Mouse (Mus musculus): ENCODE measurements at regions not wholly inside any gene's neighbourhood (a gene's known extent, or its start where the extent isn't known, plus 50 kb on each side); places are given as distances from the start of the nearest gene placed in this dataset.

- DNase-seq = no peak
Measured at GRCm38 (mm10) chr13:71239782-71240181, 398.2 kb upstream of the Adamts16 start.

GRCm38 (mm10) chr13:71235338-71235737 lies 393.7 kb upstream of the Adamts16 start:
- DNase-seq = no peak

GRCm38 (mm10) chr13:71231182-71231581 lies 389.6 kb upstream of the Adamts16 start:
- no peak for DNase-seq

DNA sequence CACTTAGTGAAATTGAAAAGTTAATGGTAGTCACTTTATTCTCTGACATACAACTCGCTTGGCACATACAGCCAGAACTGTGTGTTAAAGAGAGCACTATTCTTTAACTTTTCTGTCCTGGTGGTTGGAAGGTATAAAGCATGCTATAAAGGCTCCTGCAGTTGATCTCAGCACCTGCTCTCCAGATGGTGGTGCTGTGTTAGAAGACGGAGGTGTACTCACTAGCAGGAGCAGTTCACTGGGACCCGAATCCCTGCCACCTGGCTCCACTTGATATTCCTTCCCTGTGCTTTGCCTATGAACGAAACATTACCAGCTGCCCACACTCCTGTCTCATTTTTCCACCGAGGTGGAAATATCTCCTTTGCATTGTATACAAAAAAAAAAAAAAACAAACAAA lies 373.2 kb upstream of the Adamts16 start:
- no peak for DNase-seq

GRCm38 (mm10) chr13:71211363-71211762 lies 369.8 kb upstream of the Adamts16 start:
- no peak for DNase-seq

DNA sequence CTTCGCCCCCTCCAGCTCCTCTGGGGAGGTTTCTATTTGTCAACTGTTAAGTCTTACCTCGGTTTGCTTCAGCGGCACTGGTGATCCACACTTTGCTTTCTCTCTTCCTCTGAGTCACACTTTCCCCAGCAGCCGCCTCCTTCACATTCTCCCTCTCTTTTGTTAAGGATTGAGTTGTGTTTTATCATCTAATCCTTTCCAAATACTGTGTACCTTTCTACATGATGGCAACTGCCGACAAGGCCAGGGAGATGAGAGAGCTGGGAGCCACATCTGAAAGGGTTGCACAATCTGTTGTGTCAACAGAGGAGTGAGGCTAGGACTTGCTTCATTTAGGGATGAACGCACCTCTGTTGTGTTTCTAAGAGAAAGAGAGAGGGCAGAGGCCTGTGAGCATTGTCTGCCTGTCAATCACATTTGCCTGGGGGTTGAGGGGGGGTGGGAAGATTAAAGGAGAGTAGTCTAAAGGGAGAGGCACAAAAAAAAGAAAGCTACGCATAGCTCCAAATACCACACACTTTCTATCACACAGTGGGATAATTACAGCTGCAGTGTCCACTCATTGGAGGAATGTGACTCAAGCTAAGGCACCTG lies 369.1 kb upstream of the Adamts16 start:
- DNase-seq = no peak

DNA sequence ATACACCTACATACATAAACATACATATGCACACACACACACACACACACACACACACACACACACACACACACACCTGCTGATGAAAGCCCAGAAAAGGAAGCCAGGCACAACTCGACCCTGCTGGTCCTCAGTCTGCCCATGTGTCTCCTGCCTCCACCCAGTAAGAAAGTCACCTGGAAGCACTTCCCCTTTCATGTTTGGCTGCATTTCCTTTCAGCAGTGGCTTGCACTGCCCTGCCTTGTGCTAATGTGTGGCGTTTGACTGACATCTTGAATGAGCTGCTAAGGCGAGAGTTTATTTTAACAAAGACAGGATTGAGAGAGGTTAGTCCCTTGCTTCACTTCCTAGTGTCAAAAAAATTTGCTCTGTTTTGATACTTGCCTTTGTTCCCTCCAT lies 364.1 kb upstream of the Adamts16 start:
- DNase-seq = no peak

DNA sequence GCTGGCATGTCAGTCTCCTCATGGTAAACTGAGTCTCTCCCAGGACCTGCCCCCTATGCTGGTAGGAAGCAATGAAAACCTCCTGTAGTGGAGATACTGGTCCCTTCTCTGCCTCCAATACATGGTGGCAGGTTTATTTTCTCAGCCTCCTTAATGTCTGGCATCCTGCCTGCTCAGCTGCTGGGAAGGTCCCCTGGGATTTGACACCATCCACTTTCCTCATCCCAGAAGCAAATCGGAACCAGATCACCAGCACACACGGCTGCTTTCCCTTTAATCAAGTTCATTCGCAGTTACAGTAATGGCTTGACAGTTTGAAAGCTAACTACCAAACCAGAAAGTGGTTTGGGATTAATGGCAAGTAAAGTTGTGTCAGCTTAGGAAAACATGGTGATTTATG lies 359.0 kb upstream of the Adamts16 start:
- no peak for DNase-seq

DNA sequence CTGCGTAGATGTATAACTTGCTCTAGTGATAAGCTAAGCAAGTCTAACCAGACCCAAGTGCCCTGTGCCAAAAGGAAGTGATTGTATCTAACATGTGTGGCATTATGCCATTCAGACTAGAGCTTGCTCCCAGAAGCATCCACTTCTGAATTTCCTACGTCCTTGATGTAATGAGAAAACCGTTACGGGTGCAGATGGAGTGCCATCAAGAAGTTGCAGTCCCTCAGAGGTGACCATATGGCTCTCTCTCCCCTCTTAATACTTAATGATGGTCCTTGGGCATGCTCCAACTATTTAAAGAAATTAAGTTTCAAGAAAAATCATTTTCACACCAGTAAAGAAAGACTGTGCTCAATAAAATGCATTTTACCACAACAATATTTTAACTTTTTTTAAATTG lies 354.1 kb upstream of the Adamts16 start:
- no peak for DNase-seq

GRCm38 (mm10) chr13:71184500-71184899 lies 342.9 kb upstream of the Adamts16 start:
- DNase-seq = no peak

DNA sequence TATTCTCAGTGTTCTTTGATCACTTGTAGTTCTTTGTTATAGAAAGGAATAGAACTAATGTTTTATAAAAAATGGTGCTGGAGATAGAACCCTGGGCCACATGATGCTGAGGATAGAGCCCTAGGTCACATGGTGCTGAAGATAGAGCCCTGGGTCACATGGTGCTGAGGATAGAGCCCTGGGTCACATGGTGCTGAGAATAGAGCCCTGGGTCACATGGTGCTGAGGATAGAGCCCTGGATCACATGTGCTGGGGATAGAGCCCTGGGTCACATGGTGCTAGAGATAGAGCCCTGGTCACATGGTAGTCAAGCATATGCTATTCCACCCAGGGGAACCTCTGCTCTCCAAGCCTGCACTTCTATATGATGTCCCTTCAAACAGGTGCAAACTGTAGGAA lies 337.5 kb upstream of the Adamts16 start:
- no peak for DNase-seq

DNA sequence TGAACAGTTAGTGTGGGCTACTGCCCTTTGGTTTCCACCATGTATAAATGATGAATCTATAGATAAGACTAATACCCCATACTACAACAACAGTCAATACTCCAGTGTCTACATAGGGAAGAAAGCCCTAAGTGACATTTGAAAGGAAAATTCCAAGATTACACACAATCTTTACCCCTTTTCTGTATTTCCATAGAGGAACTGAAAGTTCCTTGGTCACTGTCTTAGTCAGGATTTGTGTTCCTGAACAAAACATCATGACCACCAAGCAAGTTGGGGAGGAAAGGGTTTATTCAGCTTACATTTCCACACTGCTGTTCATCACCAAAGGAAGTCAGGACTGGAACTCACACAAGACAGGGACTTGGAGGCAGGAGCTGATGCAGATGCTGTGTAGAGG lies 332.7 kb upstream of the Adamts16 start:
- DNase-seq = no peak

DNA sequence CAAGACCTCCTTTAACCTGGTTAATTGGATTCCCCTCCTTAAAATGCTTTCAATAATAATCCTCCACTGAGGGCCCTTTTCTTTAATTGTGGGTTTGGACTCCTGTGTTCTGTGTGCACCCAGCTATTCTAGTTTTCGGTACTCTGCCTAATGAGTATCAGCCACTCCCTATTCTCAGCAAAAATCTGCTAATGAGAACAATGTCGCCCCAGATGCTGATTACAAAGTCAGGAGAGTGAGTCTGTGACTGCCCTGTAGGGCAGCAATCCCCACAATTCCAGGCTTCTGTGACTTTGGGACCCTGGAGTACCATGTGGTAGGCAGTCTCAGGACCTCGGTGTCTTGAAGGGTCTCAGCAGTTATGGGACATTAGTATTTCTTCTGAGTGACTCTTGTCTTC lies 324.6 kb upstream of the Adamts16 start:
- DNase-seq = no peak

DNA sequence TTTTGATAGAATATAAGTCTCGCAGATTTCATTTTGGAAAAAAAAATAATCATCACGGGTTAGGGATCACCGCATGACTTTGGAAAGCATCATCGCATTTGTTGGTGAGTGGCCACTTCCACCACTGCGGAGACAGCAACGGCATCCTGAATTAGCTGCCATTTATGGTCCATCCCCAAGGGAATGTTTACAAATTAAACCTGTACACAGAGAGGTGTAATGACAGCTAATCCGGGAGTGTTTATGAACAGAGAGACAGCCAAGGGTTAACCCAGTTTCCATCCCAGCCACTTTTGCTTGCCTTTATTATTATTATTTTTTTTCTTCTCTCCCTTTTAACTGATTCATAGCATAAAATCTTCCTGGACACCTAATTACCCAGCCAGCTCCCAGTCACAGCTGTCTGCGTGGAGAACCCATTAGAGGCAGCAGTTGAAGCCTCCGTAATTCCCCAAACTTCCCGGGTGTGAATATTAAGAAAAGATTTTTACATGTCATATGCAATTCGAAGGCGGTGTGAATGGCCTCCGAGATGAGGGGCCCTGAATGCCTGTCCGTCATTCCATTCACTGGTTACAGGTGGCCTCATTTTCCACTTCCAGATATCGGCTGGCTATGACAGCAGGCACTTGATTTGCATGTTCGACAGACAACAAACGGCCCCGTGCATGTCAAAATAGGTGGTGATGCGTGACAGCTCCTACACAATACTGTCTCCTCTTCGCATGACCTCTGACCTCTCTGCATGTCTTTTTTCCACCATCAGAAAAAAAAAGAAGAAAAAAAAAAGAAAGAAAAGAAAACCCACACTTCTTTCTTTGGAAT lies 323.7 kb upstream of the Adamts16 start:
- no peak for DNase-seq

DNA sequence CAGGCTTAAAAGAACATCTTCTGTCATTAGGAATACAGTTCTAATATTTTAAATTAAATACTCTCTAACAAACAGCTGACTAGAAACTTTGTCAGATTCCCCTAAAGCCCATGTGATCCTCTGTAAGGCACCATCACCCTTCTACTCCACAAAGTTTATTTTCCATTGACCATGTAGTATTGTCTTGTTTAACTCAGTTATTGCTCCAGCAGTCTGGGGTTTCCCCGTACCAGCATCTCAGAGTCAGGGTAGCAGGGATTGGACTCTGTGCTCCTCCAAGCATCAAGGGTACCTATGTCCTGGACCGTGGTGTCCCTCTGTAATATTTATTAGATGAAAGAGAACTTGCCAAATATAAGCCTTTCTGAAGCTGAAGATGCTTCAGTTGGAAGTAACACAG lies 322.4 kb upstream of the Adamts16 start:
- no peak for DNase-seq

- no peak for DNase-seq
Measured at GRCm38 (mm10) chr13:71162952-71163351, 321.3 kb upstream of the Adamts16 start.

- DNase-seq = no peak
Measured at GRCm38 (mm10) chr13:71158300-71158860, 316.8 kb upstream of the Adamts16 start.

DNA sequence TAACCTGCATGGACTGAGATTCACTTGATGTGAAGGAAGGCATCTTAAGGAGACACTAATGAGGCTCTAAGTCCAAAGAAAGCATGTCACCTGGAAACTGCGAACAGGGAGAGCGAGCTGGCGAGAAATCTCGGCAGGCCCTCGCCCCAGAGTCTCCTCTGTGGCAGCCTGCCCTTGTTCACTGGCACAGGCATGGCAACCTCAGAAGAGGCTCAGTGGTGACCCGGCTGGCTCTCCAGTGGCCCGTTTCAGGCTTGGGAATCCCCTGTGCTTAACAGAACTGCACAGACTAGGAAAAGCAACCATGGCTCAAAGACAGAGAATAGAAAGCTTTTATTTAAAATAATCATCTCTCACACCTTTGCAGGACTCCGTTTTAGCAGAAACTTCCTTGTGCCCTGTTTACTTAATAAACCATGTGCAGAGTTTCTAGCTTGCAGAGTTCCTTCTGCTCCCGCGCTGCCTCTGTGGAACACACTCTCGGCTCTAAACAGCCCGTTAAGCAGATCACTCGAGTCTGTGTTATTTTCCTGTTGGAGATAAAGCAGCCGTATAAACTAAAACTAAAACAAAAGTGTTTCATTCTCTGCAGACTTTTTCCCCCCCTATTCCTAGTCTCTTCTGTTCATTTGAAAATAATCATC lies 316.2 kb upstream of the Adamts16 start:
- DNase-seq = no peak

GRCm38 (mm10) chr13:71150092-71150491 lies 308.5 kb upstream of the Adamts16 start:
- DNase-seq = no peak

GRCm38 (mm10) chr13:71149303-71149696 lies 307.7 kb upstream of the Adamts16 start:
- no peak for DNase-seq

GRCm38 (mm10) chr13:71148491-71149302 lies 307.1 kb upstream of the Adamts16 start:
- no peak for DNase-seq

DNA sequence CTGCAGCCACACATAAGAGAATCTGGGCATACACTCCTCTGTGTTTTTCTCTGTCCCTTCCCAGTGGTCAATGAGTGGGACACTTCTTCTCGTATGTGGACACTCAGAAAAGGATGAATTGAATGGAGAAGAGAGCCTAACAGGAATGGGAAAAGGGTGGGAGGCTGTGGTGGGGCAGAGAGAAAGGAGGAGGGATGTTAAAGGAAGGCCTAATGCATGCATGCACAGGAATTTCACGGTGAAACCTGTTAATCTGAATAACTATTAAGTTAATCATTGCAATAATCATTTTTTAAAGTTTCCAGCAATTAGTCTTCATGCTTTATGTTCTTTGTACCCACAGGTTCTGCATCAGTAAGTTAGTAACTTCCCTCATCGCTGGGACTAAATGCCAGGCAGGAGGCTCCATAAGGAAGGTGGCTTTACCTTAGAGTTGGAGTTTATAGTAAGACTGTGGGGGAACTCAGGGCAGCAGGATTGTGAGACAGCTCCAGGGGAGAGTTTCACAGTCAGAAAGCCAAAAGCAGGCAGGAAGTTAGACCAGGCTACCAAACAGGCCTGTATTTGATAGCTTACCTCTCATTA lies 305.3 kb upstream of the Adamts16 start:
- no peak for DNase-seq

All from gastrocnemius, postnatal 25 days (tissue).